Mouse (Mus musculus): Measurements from ENCODE around the gene Gm37240.

DNA sequence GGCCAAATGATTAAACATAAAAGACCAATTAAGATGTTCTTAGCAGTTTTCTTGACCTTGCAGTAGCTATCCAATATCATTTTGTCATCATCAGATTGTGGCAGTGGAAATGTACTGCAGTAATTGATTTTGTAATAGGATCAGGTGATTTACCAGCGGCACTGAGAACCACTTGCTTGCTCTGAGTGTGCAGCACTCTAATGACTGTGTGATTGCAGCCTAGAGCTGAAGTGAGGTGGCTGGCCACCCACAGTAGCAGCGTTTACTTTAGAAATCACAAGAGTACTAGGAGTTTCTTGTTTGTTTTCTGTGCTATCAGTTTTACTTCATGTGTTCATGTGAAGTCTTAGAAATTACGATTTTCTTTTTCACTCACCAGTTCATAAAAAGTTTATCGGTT, 1011.1 kb downstream of the Gm37240 start:
- TF ChIP-seq CTCF (IDR thresholded peaks at IDR 0.05; ENCODE audit: borderline replicate concordance, extremely low read depth, insufficient read depth, insufficient read length) (no peak), POLR2A (IDR thresholded peaks at IDR 0.05; ENCODE audit: borderline replicate concordance, extremely low read depth, insufficient read depth, insufficient read length, poor library complexity, severe bottlenecking) (no peak)
